Mouse (Mus musculus) hematopoietic stem cell, adult 5-6 weeks (primary cell): Measurements from ENCODE around the gene Rpl36a. TPM values are rescaled to one million over a fixed set of nuclear protein-coding genes. Genes with fewer than 3 reads are reported as not detected.
A peak's percentile ranks its signal among the peaks of the same experiment; 100 is the strongest.
"Not testable (repeated sequence)": the region's sequence is repeated elsewhere in the genome, so short reads cannot be mapped to it uniquely, and the experiment has no call there.

Source experiments
- ATAC-seq, 2 experiments: fragments of 125-278 bp in 1 of 2; replicated peaks in 1 of 2; 2 replicates each; pipeline ENCODE4 v1.8.0; 2016 to 2017; ENCODE audit warnings: inconsistent platforms in 2 of 2, mild to moderate bottlenecking in 2 of 2, moderate number of reproducible peaks in 2 of 2, low read depth in 1 of 2, moderate TSS enrichment in 1 of 2; ENCODE audit not compliant: low FRiP score in 2 of 2, poor library complexity in 2 of 2, severe bottlenecking in 2 of 2, insufficient read depth in 1 of 2, low TSS enrichment in 1 of 2
- total RNA-seq: library from RNA; stranded (forward); fragments of 172-1452, 232-1000 nt; gene quantifications from 2 replicates; pipeline ENCODE4 v1.2.3, GENCODE M21; 2017

The Rpl36a gene
- 6,877 and 7,031 TPM in 2 replicates for total RNA-seq

- peak; percentile 85 to 92 for ATAC-seq
Measured at GRCm38 (mm10) chrX:134585103-134586002, at the start of gene Rpl36a. Gene Rpl36a (plus strand): TSS chrX:134585654.

DNA sequence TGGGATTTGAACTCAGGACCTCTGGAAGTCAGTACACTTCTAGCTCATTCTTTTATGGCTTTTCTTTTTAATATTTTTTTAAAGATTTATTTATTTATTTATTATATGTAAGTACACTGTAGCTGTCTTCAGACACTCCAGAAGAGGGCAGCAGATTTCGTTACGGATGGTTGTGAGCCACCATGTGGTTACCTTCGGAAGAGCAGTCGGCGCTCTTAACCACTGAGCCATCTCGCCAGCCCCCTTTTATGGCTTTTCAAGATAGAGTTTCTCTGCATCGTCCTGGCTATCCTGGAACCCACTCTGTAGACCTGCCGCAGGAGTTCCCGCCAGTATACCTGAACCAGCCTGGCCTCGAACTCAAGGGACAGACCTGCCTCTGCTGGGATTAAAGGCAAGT is 45.7 kb upstream of the Rpl36a start:
- not testable (repeated sequence) for ATAC-seq

GRCm38 (mm10) chrX:134540414-134541135 is 44.9 kb upstream of the Rpl36a start:
- peak; percentile 30 to 43; a peak in 2 of 4 replicates for ATAC-seq

DNA sequence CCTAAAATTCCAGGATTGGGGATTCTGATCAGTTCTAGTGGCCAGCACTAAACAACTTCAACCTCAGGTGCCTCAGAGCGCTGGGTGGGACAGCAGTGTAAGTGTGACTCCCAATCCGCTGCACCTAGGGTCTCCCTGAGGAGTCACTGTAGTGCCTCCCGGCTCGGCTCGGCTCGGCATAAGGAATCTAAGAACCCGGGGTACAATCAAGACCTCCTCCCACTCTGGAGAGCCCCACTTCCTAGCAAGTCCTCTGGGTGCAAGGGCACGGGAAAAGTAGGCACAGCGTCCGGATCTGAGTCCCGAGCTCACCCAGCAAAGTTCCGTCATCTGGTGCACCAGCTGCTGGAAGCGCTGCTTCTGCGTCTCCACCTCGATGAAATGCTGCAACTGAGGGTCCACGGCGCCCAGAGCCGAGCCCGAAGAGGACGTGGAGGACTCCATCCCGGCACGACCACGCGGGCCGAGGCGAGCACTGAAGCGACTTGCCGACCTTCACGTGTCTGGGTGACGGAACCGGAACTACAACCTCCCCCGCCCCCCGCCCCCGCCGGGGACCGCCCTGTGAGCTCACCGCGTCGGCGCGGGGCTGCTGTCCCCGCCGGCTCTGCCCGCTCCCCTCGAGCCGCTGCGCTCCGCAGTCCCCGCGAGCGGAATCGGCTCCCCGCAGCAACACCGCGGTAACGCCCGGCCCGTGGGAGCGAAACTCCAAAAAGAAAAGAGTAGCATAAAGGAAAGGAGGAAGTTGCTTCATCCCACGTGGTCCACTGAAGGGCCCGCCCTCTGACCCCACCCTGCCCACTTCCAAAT is 44.1 kb upstream of the Rpl36a start, which contains the start of gene Timm8a1:
Gene Timm8a1, minus strand, starts transcription at position 721 of the 810 bp plus-strand sequence.
- ATAC-seq, result peak; percentile 63 to 84

GRCm38 (mm10) chrX:134541955-134542308 is 43.5 kb upstream of the Rpl36a start:
- no peak for ATAC-seq

GRCm38 (mm10) chrX:134547330-134547729 is 38.1 kb upstream of the Rpl36a start:
- ATAC-seq, result no peak

DNA sequence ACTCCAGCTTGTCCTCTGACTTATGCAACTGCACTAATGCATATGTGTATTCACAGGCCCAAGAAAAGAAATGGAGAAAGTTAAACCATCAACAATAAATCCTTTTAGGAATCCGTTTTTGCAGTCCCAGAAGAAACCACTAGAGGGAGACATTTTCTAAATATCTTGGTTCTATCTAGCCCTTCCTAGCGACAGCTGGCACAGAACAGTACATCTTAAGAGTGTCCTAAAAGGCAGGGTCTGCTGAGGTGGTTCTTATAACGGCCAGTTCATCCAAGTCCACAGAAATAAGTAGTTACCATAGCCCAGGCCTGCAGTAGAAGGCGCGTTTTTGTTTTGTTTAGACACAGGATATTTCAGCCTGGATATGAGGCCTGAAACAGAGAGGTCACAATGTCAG is 34.6 kb upstream of the Rpl36a start:
- peak in 1 of 2 experiments; percentile 32; a peak in 1 of 4 replicates for ATAC-seq

- no peak for ATAC-seq
Measured at GRCm38 (mm10) chrX:134553326-134553725, 32.1 kb upstream of the Rpl36a start.

DNA sequence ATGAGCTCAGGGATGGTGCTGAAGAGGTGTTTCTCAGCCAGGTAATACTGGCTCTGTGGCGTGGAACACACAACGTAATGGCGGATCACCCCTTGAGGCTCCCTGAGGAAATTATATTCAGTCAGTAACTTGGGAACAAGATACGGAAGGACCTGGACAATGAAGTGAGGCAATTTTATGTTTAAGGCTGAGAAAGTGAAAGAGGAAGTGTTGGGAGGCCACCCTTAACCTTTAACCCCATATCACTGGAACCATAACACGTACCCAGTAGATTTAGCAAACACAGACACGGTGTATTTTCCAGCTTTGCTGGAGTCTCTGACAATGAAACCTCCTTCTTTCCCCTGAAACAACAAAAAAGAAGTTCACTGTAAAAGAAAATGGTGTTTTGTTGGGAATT is 31.0 kb upstream of the Rpl36a start:
- no peak for ATAC-seq

DNA sequence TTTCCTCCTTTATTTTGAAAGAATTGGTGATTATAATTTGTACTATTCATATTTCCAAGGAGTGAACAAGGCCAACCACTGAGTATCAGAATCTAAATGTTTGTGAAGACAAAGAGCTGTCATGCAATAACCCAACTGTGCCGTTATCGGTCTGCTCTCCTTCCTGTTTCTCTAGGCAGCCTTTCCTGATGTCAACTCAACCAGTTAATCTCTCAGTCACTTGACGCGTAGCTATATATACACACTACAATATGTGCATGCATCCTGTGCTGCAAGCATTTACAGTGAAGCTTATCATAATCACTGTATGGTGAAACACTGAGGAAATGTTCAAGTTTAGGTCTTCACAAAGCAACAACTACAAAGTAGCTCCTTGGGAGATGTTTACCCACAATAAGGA is 21.1 kb upstream of the Rpl36a start:
- ATAC-seq, result peak in 1 of 2 experiments; percentile 32; a peak in 1 of 4 replicates

GRCm38 (mm10) chrX:134566536-134567222 is 18.8 kb upstream of the Rpl36a start:
- ATAC-seq, result no peak; a peak in 1 of 4 replicates

- no peak for ATAC-seq
Measured at GRCm38 (mm10) chrX:134577896-134578295, 7.6 kb upstream of the Rpl36a start.

- no peak for ATAC-seq
Measured at GRCm38 (mm10) chrX:134580528-134581305, 4.7 kb upstream of the Rpl36a start.

GRCm38 (mm10) chrX:134582270-134582669 is 3.2 kb upstream of the Rpl36a start:
- no peak for ATAC-seq

- peak; percentile 23 to 30; a peak in 1 of 4 replicates for ATAC-seq
Measured at GRCm38 (mm10) chrX:134582888-134583669, 2.4 kb upstream of the Rpl36a start, which contains the start of gene Btk. Gene Btk (minus strand): TSS chrX:134583570.
